Mouse (Mus musculus) CH12.LX (cell line): ENCODE measurements around the gene Arl6ip6. TPM values are rescaled to one million over a fixed set of nuclear protein-coding genes. Genes with fewer than 3 reads are reported as not detected.

ENCODE experiments used
- DNase-seq: peaks from one replicate; pipeline ENCODE4 v3.0.0-alpha.2; 2013; ENCODE audit errors: extremely low read depth
- H3K27ac ChIP-seq: 2 replicates; pipeline ENCODE4 v1.5.1; 2012; ENCODE audit warnings: low read depth, mild to moderate bottlenecking, control low read depth, moderate library complexity; ENCODE audit not compliant: insufficient read depth
- H3K27me3 ChIP-seq: replicated peaks from 2 replicates; pipeline ENCODE3; 2012; ENCODE audit warnings: inconsistent platforms
- H3K36me3 ChIP-seq, 2 experiments: replicated peaks in 1 of 2; 2 replicates each; pipeline versions ENCODE3 to v1.6.1; 2012; ENCODE audit warnings: inconsistent platforms in 1 of 2, low read length in 1 of 2, mild to moderate bottlenecking in 1 of 2, mixed read lengths in 1 of 2, moderate library complexity in 1 of 2; ENCODE audit not compliant: control insufficient read depth in 1 of 2, insufficient read depth in 1 of 2
- H3K4me1 ChIP-seq, 2 experiments: 2 replicates each; pipeline ENCODE4 v1.6.1; 2012; ENCODE audit warnings: inconsistent platforms in 1 of 2, moderate library complexity in 1 of 2; ENCODE audit not compliant: insufficient read depth in 2 of 2, control insufficient read depth in 1 of 2
- H3K4me2 ChIP-seq: 2 replicates; pipeline ENCODE4 v1.6.1; 2012; ENCODE audit warnings: low read depth, mild to moderate bottlenecking, control low read depth; ENCODE audit not compliant: poor library complexity, insufficient read depth, severe bottlenecking
- H3K4me3 ChIP-seq, 3 experiments: fragments of 150-350 bp in 1 of 3; sonication (generic) in 1 of 3; replicated peaks in 1 of 3; 2 replicates each; pipeline versions ENCODE3 to v1.5.1; 2011 to 2012; ENCODE audit warnings: low read depth in 2 of 3, low read length in 2 of 3, mild to moderate bottlenecking in 2 of 3, moderate library complexity in 2 of 3, control low read depth in 1 of 3, improper control_type of control experiment in 1 of 3, inconsistent platforms in 1 of 3, mixed read lengths in 1 of 3; ENCODE audit not compliant: poor library complexity in 1 of 3
- H3K79me2 ChIP-seq: replicated peaks from 2 replicates; pipeline ENCODE4 v1.6.1; 2012; ENCODE audit warnings: mild to moderate bottlenecking, moderate library complexity; ENCODE audit not compliant: control insufficient read depth, poor library complexity, insufficient read depth, severe bottlenecking; ENCODE audit errors: extremely low read depth
- H3K9ac ChIP-seq: 2 replicates; pipeline ENCODE4 v1.6.1; 2012; ENCODE audit warnings: low read depth, mild to moderate bottlenecking, control low read depth, moderate library complexity; ENCODE audit not compliant: insufficient read depth
- H3K9me3 ChIP-seq: replicated peaks from 2 replicates; pipeline ENCODE3; 2012; ENCODE audit warnings: low read length, inconsistent platforms, mixed read lengths
- KAT2A ChIP-seq: IDR thresholded peaks from 2 replicates; pipeline ENCODE4 v1.6.1; 2012; ENCODE audit warnings: low read length, improper control_type of control experiment, inconsistent platforms; ENCODE audit not compliant: insufficient replicate concordance
- PAX5 ChIP-seq: IDR thresholded peaks from 2 replicates; pipeline ENCODE4 v1.6.1; 2012; ENCODE audit warnings: low read length, inconsistent platforms, mixed read lengths
- dilution Hi-C: fragments of 300-500 bp; cut with MboI; formaldehyde crosslinking; loops from 2 replicates; pipeline ENCODE4 v1.14.3; 2020; ENCODE audit warnings: low sequenced_read_pairs; ENCODE audit not compliant: extremely low pct_unique_long_range_greater_than_20kb, extremely low pct_ligation_motif_present
- in situ Hi-C: fragments of 300-500 bp; cut with MboI; formaldehyde crosslinking; loops from 3 replicates; pipeline ENCODE4 v1.14.3; 2019; ENCODE audit warnings: low sequenced_read_pairs, low pct_ligation_motif_present, low pct_unique_long_range_greater_than_20kb, mixed read lengths
- polyA plus RNA-seq: library from polyadenylated mRNA; unstranded; fragments of >175 nt; gene quantifications from 2 replicates; pipeline ENCODE4 v1.2.1, GENCODE M21; 2012; ENCODE audit warnings: low read depth; ENCODE audit not compliant: insufficient read length
- total RNA-seq, 2 experiments: library from RNA; depleted of rRNA; stranded (reverse); fragments of 300-350 nt in 1 of 2; fragments of >200 nt in 1 of 2; gene quantifications; 2 replicates each; pipeline ENCODE4 v1.2.3; 2012 to 2014

Gene Arl6ip6
- total and polyA plus RNA-seq, 3 experiments: 29.1 to 54.4 (median 47.8) TPM

DNA sequence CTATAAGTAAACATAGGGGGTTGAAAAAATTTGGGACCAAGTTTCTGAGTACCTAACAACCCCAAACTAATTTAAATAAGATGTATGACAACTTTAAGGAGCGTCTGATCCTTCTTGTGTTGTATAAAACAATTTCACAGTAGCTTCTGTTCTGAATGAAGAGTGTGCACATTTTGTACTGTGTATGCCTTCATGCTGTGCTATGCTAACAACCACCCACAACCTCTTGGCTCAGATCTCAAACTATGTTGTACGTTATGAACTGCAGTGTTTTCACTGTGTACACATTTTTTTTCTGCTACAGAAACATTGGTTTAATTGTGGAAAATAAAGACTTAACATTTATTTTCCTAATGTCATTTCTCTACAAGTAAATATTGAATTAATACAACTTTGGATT is 65.5 kb downstream of the Arl6ip6 start:
- DNase-seq: no peak
- H3K4me1 ChIP-seq: no peaks in the 10 kb centered on the region
- in situ Hi-C loops: no loop called here
- TF ChIP-seq KAT2A (no peak), PAX5 (no peak)
- TF ChIP-seq, all 38 proteins: peak for 0
- dilution Hi-C loops: no loop called here
- H3K9ac ChIP-seq: no peak overlapping the region
- no peaks in the 10 kb centered on the region for H3K27me3 ChIP-seq
- no peak overlapping the region for H3K4me3 ChIP-seq
- no peaks in the 10 kb centered on the region for H3K9me3 ChIP-seq
- H3K36me3 ChIP-seq: no peaks in the 10 kb centered on the region
- H3K27ac ChIP-seq: no peak overlapping the region
- H3K4me2 ChIP-seq: no peak overlapping the region
- no peaks in the 10 kb centered on the region for H3K79me2 ChIP-seq

Other genes starting within 250 kb of the Arl6ip6 start
- gene Prpf40a, start 442 bp upstream of the Arl6ip6 start, total RNA-seq (2012; rRNA removed): 91.6 and 95.7 TPM in 2 replicates
- 81.5 and 104 TPM in 2 replicates for gene Prpf40a, start 442 bp upstream of the Arl6ip6 start, total RNA-seq (2014; rRNA removed)
- gene Prpf40a, start 442 bp upstream of the Arl6ip6 start, polyA plus RNA-seq: 154 and 160 TPM in 2 replicates